Mouse (Mus musculus): ENCODE measurements around the gene Slc26a1.

- TF ChIP-seq CTCF (IDR thresholded peaks at IDR 0.05; ENCODE audit: extremely low read depth, insufficient read length, insufficient replicate concordance, low read depth, low read length) (no peak), POLR2A (IDR thresholded peaks at IDR 0.05; ENCODE audit: low read depth, low read length) (no peak)
Observed at GRCm38 (mm10) chr5:108703754-108704626, 28.6 kb upstream of the Slc26a1 start.

All from small intestine, adult 2 months (tissue).